Mouse (Mus musculus): ENCODE measurements around the gene Gpr156. TPM values are rescaled to one million over a fixed set of nuclear protein-coding genes. Genes with fewer than 3 reads are reported as not detected.

The Gpr156 gene
- polyA plus RNA-seq, 2 experiments: 0.59 to 0.78 TPM

DNA sequence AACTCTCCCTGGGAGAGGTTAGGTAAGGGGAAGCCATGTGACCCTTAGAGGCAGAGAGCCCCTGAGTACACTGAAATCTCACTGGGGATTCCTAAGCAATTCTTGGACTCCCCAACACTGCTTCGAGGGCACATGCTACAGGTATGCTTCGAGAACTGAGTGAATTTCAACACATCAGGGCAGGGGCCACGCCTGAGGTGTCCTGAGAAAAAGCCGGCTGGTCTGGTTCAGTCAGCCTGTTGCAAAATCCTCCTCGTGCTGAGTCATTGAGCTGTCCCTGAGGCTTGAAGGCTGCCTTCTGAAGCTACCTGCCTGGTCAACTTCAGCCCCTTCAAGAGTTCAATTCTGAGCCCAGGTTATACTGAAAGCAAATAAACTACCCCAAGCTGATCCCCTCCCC, 96.1 kb downstream of the Gpr156 start:
- no peak for ATAC-seq (ENCODE audit: low FRiP score, low read depth)
- no peak overlapping the region for H3K4me2 ChIP-seq (replicated peaks; ENCODE audit: low read depth, low read length, severe bottlenecking)
- H3K27me3 ChIP-seq (ENCODE audit: control insufficient read depth, insufficient read depth, low read length): no peaks in the 10 kb centered on the region
- H3K9ac ChIP-seq (ENCODE audit: low read depth, low read length, severe bottlenecking): no peak overlapping the region
- H3K4me3 ChIP-seq (replicated peaks; ENCODE audit: low read length): no peak overlapping the region
- WGBS: 62% methylated on average over 5 of the region's 5 CpGs
- H3K4me1 ChIP-seq (ENCODE audit: control insufficient read depth, insufficient read depth, low read length): no peaks in the 10 kb centered on the region
- no peak for DNase-seq (ENCODE audit: low spot score)
- no peak for TF ChIP-seq POLR2A (IDR thresholded peaks at IDR 0.05; ENCODE audit: borderline replicate concordance, extremely low read depth, insufficient read depth, insufficient read length)
- H3K9me3 ChIP-seq (ENCODE audit: control insufficient read depth, low read length): no peaks in the 10 kb centered on the region
- no peak overlapping the region for H3K27ac ChIP-seq (replicated peaks; ENCODE audit: low read depth, low read length)
- H3K36me3 ChIP-seq (ENCODE audit: control insufficient read depth, insufficient read depth, low read length): no peaks in the 10 kb centered on the region

DNA sequence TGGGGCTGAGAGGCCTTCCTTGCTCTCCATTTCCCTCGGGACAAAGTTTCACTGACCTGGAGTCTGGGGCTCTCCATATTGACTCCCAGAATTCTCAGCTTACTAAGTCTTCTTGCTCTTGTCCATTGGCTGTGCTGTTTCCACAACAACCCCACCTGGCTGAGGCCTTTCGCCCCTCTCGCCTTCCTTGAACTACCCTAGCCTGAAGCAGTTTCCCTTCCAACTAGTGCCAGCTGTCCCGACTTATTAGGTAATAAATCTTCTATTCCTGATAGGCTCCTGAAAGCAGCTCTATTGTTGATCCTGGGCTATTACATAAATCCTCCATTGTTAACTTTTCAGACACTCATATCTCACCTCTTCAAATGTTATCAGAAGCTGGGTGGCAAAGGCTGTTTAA, 96.6 kb downstream of the Gpr156 start:
- ATAC-seq (ENCODE audit: low FRiP score, low read depth): no peak
- no peak overlapping the region for H3K4me2 ChIP-seq (replicated peaks; ENCODE audit: low read depth, low read length, severe bottlenecking)
- H3K27ac ChIP-seq (replicated peaks; ENCODE audit: low read depth, low read length): no peak overlapping the region
- H3K4me3 ChIP-seq (replicated peaks; ENCODE audit: low read length): no peak overlapping the region
- no peak for DNase-seq (ENCODE audit: low spot score)
- WGBS: 8% methylated on average over 4 of the region's 4 CpGs
- no peak for TF ChIP-seq POLR2A (IDR thresholded peaks at IDR 0.05; ENCODE audit: borderline replicate concordance, extremely low read depth, insufficient read depth, insufficient read length)
- no peaks in the 10 kb centered on the region for H3K4me1 ChIP-seq (ENCODE audit: control insufficient read depth, insufficient read depth, low read length)
- no peaks in the 10 kb centered on the region for H3K9me3 ChIP-seq (ENCODE audit: control insufficient read depth, low read length)
- H3K36me3 ChIP-seq (ENCODE audit: control insufficient read depth, insufficient read depth, low read length): no peaks in the 10 kb centered on the region
- H3K9ac ChIP-seq (ENCODE audit: low read depth, low read length, severe bottlenecking): no peak overlapping the region
- H3K27me3 ChIP-seq (ENCODE audit: control insufficient read depth, insufficient read depth, low read length): no peaks in the 10 kb centered on the region

DNA sequence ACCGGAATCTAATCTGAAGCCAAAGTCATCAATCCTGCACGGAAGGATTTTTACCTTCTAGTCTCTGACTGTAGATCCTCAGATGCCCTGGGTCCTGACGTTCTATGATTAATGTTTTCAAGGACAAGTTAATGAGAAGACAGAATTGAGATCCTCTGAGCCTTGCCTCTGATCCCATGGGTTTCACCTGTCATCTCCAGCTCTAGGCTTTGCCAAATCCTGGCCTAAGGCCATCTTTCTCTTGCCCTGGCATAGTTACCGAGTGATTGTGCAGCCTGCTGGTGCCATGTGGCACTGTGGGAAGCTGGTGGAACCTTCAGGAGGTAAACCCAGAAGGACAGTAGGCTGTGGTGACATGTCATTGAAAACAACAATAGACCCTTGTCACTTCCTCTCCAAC, 98.7 kb downstream of the Gpr156 start:
- WGBS: 80% methylated on average over 4 of the region's 4 CpGs
- no peak for DNase-seq (ENCODE audit: low spot score)

DNA sequence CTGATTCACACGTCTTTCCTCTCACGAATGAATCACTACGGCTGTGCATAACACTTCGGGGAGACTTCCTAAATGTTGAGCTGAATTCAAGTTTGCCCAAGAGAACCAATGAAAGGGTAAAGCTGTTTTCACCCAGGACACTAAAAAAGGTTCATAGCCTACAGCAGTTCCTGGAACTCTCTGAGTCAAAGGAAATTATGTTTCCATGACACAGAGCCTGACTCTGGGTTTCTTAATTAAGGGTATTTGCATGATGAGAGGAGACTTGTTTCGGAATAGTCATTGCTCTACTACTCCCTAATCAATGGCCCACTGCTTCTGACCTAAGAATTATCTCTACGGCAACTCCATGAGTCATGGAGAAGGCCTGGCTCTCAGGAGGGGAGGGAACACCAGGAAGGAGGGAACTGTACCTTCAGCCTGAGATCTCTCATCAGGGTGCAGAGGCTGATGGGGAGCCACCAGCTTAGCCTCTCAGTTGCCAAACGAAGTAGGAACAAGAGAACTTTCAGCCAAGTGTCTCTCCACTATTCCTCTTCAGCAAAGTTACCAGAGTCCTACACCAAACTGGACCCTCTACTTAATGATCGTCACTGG, 100.7 kb downstream of the Gpr156 start:
- WGBS: 85% methylated on average over 8 of the region's 8 CpGs
- H3K4me2 ChIP-seq (replicated peaks; ENCODE audit: low read depth, low read length, severe bottlenecking): no peak overlapping the region
- no peak for DNase-seq (ENCODE audit: low spot score)

More for the DNA sequence above, 98.7 kb downstream of the Gpr156 start:
- Histone ChIP-seq H3K4me2 (replicated peaks; ENCODE audit: low read depth, low read length, severe bottlenecking) (no peak overlapping the region), H3K4me3 (replicated peaks; ENCODE audit: low read length) (no peak overlapping the region), H3K4me1 (ENCODE audit: control insufficient read depth, insufficient read depth, low read length) (no peaks in the 10 kb centered on the region), H3K9me3 (ENCODE audit: control insufficient read depth, low read length) (no peaks in the 10 kb centered on the region), H3K27ac (replicated peaks; ENCODE audit: low read depth, low read length) (no peak overlapping the region), H3K27me3 (ENCODE audit: control insufficient read depth, insufficient read depth, low read length) (no peaks in the 10 kb centered on the region), H3K9ac (ENCODE audit: low read depth, low read length, severe bottlenecking) (no peak overlapping the region), H3K36me3 (ENCODE audit: control insufficient read depth, insufficient read depth, low read length) (no peaks in the 10 kb centered on the region)
- no peak for ATAC-seq (ENCODE audit: low FRiP score, low read depth)
- no peak for TF ChIP-seq POLR2A (IDR thresholded peaks at IDR 0.05; ENCODE audit: borderline replicate concordance, extremely low read depth, insufficient read depth, insufficient read length)

DNA sequence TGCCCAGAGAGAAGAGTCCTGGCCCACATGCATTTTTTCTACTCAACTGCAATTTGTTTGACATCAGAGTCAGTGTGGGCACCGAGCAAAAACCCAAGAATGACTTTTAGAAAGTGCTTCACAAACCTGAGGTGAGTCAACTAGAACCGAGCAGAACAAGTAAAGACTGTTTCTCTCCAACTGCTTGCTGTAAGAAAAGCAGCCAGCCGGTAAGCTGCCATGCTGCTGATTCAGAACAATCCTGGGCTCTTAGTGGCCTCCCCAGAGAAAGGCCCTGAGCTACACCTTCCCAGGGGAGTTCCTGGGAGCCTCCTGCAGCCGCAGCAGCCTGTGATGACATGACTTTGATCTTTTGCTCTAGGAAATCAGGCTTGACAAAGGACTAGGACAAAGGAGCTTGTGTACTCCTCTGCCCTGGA, 101.7 kb downstream of the Gpr156 start:
- Histone ChIP-seq H3K27me3 (ENCODE audit: control insufficient read depth, insufficient read depth, low read length) (no peaks in the 10 kb centered on the region), H3K27ac (replicated peaks; ENCODE audit: low read depth, low read length) (no peak overlapping the region), H3K4me2 (replicated peaks; ENCODE audit: low read depth, low read length, severe bottlenecking) (no peak overlapping the region), H3K4me3 (replicated peaks; ENCODE audit: low read length) (no peak overlapping the region), H3K4me1 (ENCODE audit: control insufficient read depth, insufficient read depth, low read length) (no peaks in the 10 kb centered on the region), H3K9me3 (ENCODE audit: control insufficient read depth, low read length) (no peaks in the 10 kb centered on the region), H3K36me3 (ENCODE audit: control insufficient read depth, insufficient read depth, low read length) (no peaks in the 10 kb centered on the region), H3K9ac (ENCODE audit: low read depth, low read length, severe bottlenecking) (no peak overlapping the region)
- DNase-seq (ENCODE audit: low spot score) (no peak), ATAC-seq (ENCODE audit: low FRiP score, low read depth) (no peak)
- no peak for TF ChIP-seq POLR2A (IDR thresholded peaks at IDR 0.05; ENCODE audit: borderline replicate concordance, extremely low read depth, insufficient read depth, insufficient read length)
- WGBS: 42% methylated on average over 4 of the region's 4 CpGs

More for the DNA sequence above, 100.7 kb downstream of the Gpr156 start:
- Histone ChIP-seq H3K4me1 (ENCODE audit: control insufficient read depth, insufficient read depth, low read length) (no peaks in the 10 kb centered on the region), H3K27ac (replicated peaks; ENCODE audit: low read depth, low read length) (no peak overlapping the region), H3K9me3 (ENCODE audit: control insufficient read depth, low read length) (no peaks in the 10 kb centered on the region), H3K36me3 (ENCODE audit: control insufficient read depth, insufficient read depth, low read length) (no peaks in the 10 kb centered on the region), H3K4me3 (replicated peaks; ENCODE audit: low read length) (no peak overlapping the region), H3K27me3 (ENCODE audit: control insufficient read depth, insufficient read depth, low read length) (no peaks in the 10 kb centered on the region), H3K9ac (ENCODE audit: low read depth, low read length, severe bottlenecking) (no peak overlapping the region)
- no peak for TF ChIP-seq POLR2A (IDR thresholded peaks at IDR 0.05; ENCODE audit: borderline replicate concordance, extremely low read depth, insufficient read depth, insufficient read length)
- ATAC-seq (ENCODE audit: low FRiP score, low read depth): no peak
